Mouse (Mus musculus): ENCODE measurements around the gene Rngtt.
"Not testable (repeated sequence)": the region's sequence is repeated elsewhere in the genome, so short reads cannot be mapped to it uniquely, and the experiment has no call there.

Rngtt gene

GRCm38 (mm10) chr4:33300891-33301665 lies 9.0 kb upstream of the Rngtt start:
- in situ Hi-C loops (cut with MboI; ENCODE audit: low pct_unique_long_range_greater_than_20kb in 1 of 2, low sequenced_read_pairs in 2 of 2, unreplicated experiment in 1 of 2) = not testable (repeated sequence)

GRCm38 (mm10) chr4:33303057-33303456 lies 7.1 kb upstream of the Rngtt start:
- in situ Hi-C loops (cut with MboI; ENCODE audit: low pct_unique_long_range_greater_than_20kb in 1 of 2, low sequenced_read_pairs in 2 of 2, unreplicated experiment in 1 of 2) = no loop called here

GRCm38 (mm10) chr4:33307146-33307545 lies 3.0 kb upstream of the Rngtt start:
- in situ Hi-C loops (cut with MboI; ENCODE audit: low pct_unique_long_range_greater_than_20kb in 1 of 2, low sequenced_read_pairs in 2 of 2, unreplicated experiment in 1 of 2) = no loop called here

GRCm38 (mm10) chr4:33310840-33311437 lies 828 bp downstream of the Rngtt start:
- in situ Hi-C loops (cut with MboI; ENCODE audit: low pct_unique_long_range_greater_than_20kb in 1 of 2, low sequenced_read_pairs in 2 of 2, unreplicated experiment in 1 of 2) = no loop called here

- in situ Hi-C loops (cut with MboI; ENCODE audit: low pct_unique_long_range_greater_than_20kb in 1 of 2, low sequenced_read_pairs in 2 of 2, unreplicated experiment in 1 of 2) = not testable (repeated sequence)
Observed at GRCm38 (mm10) chr4:33314150-33314549, 4.0 kb downstream of the Rngtt start.

- in situ Hi-C loops (cut with MboI; ENCODE audit: low pct_unique_long_range_greater_than_20kb in 1 of 2, low sequenced_read_pairs in 2 of 2, unreplicated experiment in 1 of 2) = no loop called here
Observed at GRCm38 (mm10) chr4:33315840-33316239, 5.7 kb downstream of the Rngtt start.

GRCm38 (mm10) chr4:33331147-33331546 lies 21.0 kb downstream of the Rngtt start:
- in situ Hi-C loops (cut with MboI; ENCODE audit: low pct_unique_long_range_greater_than_20kb in 1 of 2, low sequenced_read_pairs in 2 of 2, unreplicated experiment in 1 of 2) = no loop called here

GRCm38 (mm10) chr4:33332956-33333455 lies 22.9 kb downstream of the Rngtt start:
- in situ Hi-C loops (cut with MboI; ENCODE audit: low pct_unique_long_range_greater_than_20kb in 1 of 2, low sequenced_read_pairs in 2 of 2, unreplicated experiment in 1 of 2) = no loop called here

- in situ Hi-C loops (cut with MboI; ENCODE audit: low pct_unique_long_range_greater_than_20kb in 1 of 2, low sequenced_read_pairs in 2 of 2, unreplicated experiment in 1 of 2) = no loop called here
Observed at GRCm38 (mm10) chr4:33337999-33338398, 27.9 kb downstream of the Rngtt start.

GRCm38 (mm10) chr4:33342877-33343731 lies 33.0 kb downstream of the Rngtt start:
- in situ Hi-C loops (cut with MboI; ENCODE audit: low pct_unique_long_range_greater_than_20kb in 1 of 2, low sequenced_read_pairs in 2 of 2, unreplicated experiment in 1 of 2) = no loop called here

GRCm38 (mm10) chr4:33343732-33344057 lies 33.6 kb downstream of the Rngtt start:
- in situ Hi-C loops (cut with MboI; ENCODE audit: low pct_unique_long_range_greater_than_20kb in 1 of 2, low sequenced_read_pairs in 2 of 2, unreplicated experiment in 1 of 2) = no loop called here

- in situ Hi-C loops (cut with MboI; ENCODE audit: low pct_unique_long_range_greater_than_20kb in 1 of 2, low sequenced_read_pairs in 2 of 2, unreplicated experiment in 1 of 2) = loop anchor here in 1 of 2 experiments (25.0 kb wide), 1 partner anchor 1199 kb away; the partner anchor contains the start of gene Akirin2
Observed at GRCm38 (mm10) chr4:33363451-33363850, 53.3 kb downstream of the Rngtt start.

GRCm38 (mm10) chr4:33374916-33375315 lies 64.8 kb downstream of the Rngtt start:
- in situ Hi-C loops (cut with MboI; ENCODE audit: low pct_unique_long_range_greater_than_20kb in 1 of 2, low sequenced_read_pairs in 2 of 2, unreplicated experiment in 1 of 2) = loop anchor here in 1 of 2 experiments (25.0 kb wide), 1 partner anchor 1187 kb away; the partner anchor contains the start of gene Akirin2

- in situ Hi-C loops (cut with MboI; ENCODE audit: low pct_unique_long_range_greater_than_20kb in 1 of 2, low sequenced_read_pairs in 2 of 2, unreplicated experiment in 1 of 2) = no loop called here
Observed at GRCm38 (mm10) chr4:33377642-33378041, 67.5 kb downstream of the Rngtt start.

- in situ Hi-C loops (cut with MboI; ENCODE audit: low pct_unique_long_range_greater_than_20kb in 1 of 2, low sequenced_read_pairs in 2 of 2, unreplicated experiment in 1 of 2) = no loop called here
Observed at GRCm38 (mm10) chr4:33378894-33379293, 68.8 kb downstream of the Rngtt start.

- in situ Hi-C loops (cut with MboI; ENCODE audit: low pct_unique_long_range_greater_than_20kb in 1 of 2, low sequenced_read_pairs in 2 of 2, unreplicated experiment in 1 of 2) = no loop called here
Observed at GRCm38 (mm10) chr4:33388899-33389298, 78.8 kb downstream of the Rngtt start.

- in situ Hi-C loops (cut with MboI; ENCODE audit: low pct_unique_long_range_greater_than_20kb in 1 of 2, low sequenced_read_pairs in 2 of 2, unreplicated experiment in 1 of 2) = no loop called here
Observed at GRCm38 (mm10) chr4:33390660-33391059, 80.5 kb downstream of the Rngtt start.

- in situ Hi-C loops (cut with MboI; ENCODE audit: low pct_unique_long_range_greater_than_20kb in 1 of 2, low sequenced_read_pairs in 2 of 2, unreplicated experiment in 1 of 2) = no loop called here
Observed at GRCm38 (mm10) chr4:33393437-33393836, 83.3 kb downstream of the Rngtt start.
